Mouse (Mus musculus) midbrain, embryonic 14.5 days (tissue): Measurements from ENCODE around the gene Ube4a. TPM values are rescaled to one million over a fixed set of nuclear protein-coding genes. Genes with fewer than 3 reads are reported as not detected.

Experiments used
- ATAC-seq: fragments of 200-750 bp; cut with Nextera tagmentation; 2 replicates; pipeline ENCODE4 v1.8.0; 2017; ENCODE audit warnings: moderate number of reproducible peaks, moderate library complexity; ENCODE audit not compliant: low FRiP score, low TSS enrichment
- DNase-seq: peaks from one replicate; pipeline ENCODE4 v3.0.0-alpha.2; 2015
- H3K27ac ChIP-seq: fragments of 300-500 bp; sonication (generic); replicated peaks from 2 replicates; pipeline ENCODE4 v1.5.1; 2014; ENCODE audit warnings: mild to moderate bottlenecking, low read depth, low read length, moderate library complexity
- H3K27me3 ChIP-seq: fragments of 300-500 bp; sonication (generic); 2 replicates; pipeline ENCODE4 v1.6.1; 2014; ENCODE audit warnings: low read length, control low read depth, mixed read lengths; ENCODE audit not compliant: control insufficient read depth, insufficient read depth
- H3K36me3 ChIP-seq: fragments of 300-500 bp; sonication (generic); 2 replicates; pipeline ENCODE4 v1.6.1; 2014; ENCODE audit warnings: low read length, control low read depth; ENCODE audit not compliant: control insufficient read depth, insufficient read depth
- H3K4me1 ChIP-seq: fragments of 300-500 bp; sonication (generic); 2 replicates; pipeline ENCODE4 v1.6.1; 2014; ENCODE audit warnings: mild to moderate bottlenecking, antibody characterized with exemption, low read length, control low read depth; ENCODE audit not compliant: control insufficient read depth, insufficient read depth
- H3K4me2 ChIP-seq: fragments of 300-500 bp; sonication (generic); 2 replicates; pipeline ENCODE4 v1.6.1; 2014; ENCODE audit warnings: mild to moderate bottlenecking, low read length, moderate library complexity
- H3K4me3 ChIP-seq: fragments of 300-500 bp; sonication (generic); replicated peaks from 2 replicates; pipeline ENCODE4 v1.5.1; 2014; ENCODE audit warnings: low read depth, low read length
- H3K9ac ChIP-seq: fragments of 300-500 bp; sonication (generic); replicated peaks from 2 replicates; pipeline ENCODE4 v1.6.1; 2014; ENCODE audit warnings: mild to moderate bottlenecking, low read length, moderate library complexity
- H3K9me3 ChIP-seq: fragments of 300-500 bp; sonication (generic); 2 replicates; pipeline ENCODE4 v1.6.1; 2016; ENCODE audit warnings: low read length, control low read depth, mixed read lengths; ENCODE audit not compliant: control insufficient read depth
- WGBS: fragments of 180-500 bp; shearing (Covaris S2); extraction: QIAGEN DNeasy Blood & Tissue Kit; methylation state at CpG from one replicate; pipeline ENCODE4 v1.1.7; 2014; 5-methylcytosine and 5-hydroxymethylcytosine counted together
- polyA plus RNA-seq: library from polyadenylated mRNA; unstranded; fragments of >200 nt; fragmentation: Nextera tagmentation; extraction: Ambion mirVana; gene quantifications from 2 replicates; pipeline ENCODE4 v1.2.1, GENCODE M21; 2014

The Ube4a gene
- polyA plus RNA-seq, 1 experiment from 2014 or later, result 59.0 TPM

DNA sequence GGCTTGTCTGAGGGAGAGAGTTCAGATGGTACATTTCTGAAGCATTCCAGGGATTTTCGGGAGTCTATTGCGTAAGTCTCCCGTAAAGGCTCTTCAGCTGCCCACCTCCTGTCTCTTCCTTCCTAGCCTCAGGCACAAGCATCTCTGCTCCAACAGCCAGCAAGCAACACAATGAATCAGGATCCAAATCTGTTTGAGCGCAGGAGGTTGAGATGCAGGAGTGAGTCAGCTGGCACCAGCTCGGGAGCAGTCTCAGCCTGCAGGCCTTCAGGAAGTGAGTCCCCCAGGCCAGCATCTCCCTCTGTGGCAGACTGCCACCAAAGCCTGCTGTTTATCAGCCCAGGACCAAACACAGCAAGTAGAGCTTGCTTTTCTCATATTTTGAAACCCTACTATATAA lies 60.4 kb downstream of the Ube4a start:
- Histone ChIP-seq H3K4me2 (no peak overlapping the region), H3K4me1 (no peaks in the 10 kb centered on the region), H3K4me3 (no peak overlapping the region), H3K9me3 (no peaks in the 10 kb centered on the region), H3K36me3 (no peaks in the 10 kb centered on the region), H3K27ac (no peak overlapping the region), H3K27me3 (no peaks in the 10 kb centered on the region), H3K9ac (no peak overlapping the region)
- DNase-seq, result peak; percentile 3
- no peak for ATAC-seq
- WGBS, result 76% methylated on average over 5 of the region's 5 CpGs

DNA sequence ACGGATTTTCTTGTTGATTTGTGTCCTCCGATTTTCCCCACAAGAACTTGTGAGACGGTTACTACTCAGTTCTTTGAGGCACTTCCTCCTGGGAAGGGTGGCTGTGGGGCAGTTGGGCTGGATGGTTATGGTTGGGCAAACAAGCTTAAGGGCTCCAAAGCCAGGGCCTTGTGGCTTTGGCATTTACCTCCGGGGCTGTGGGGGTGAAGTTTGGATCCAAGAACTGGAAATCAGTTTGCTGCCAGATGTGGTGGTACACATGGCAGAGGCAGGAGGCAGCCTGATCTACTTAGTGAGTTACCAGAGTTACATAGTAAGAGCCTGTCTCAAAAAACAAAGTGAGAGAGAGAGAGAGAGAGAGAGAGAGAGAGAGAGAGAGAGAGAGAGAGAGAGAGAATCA lies 61.5 kb downstream of the Ube4a start:
- no peak for DNase-seq
- no peak for ATAC-seq
- Histone ChIP-seq H3K27me3 (no peaks in the 10 kb centered on the region), H3K9ac (no peak overlapping the region), H3K4me2 (no peak overlapping the region), H3K9me3 (no peaks in the 10 kb centered on the region), H3K27ac (no peak overlapping the region), H3K4me1 (no peaks in the 10 kb centered on the region), H3K36me3 (no peaks in the 10 kb centered on the region), H3K4me3 (no peak overlapping the region)
- 86% methylated on average over 4 of the region's 4 CpGs for WGBS

DNA sequence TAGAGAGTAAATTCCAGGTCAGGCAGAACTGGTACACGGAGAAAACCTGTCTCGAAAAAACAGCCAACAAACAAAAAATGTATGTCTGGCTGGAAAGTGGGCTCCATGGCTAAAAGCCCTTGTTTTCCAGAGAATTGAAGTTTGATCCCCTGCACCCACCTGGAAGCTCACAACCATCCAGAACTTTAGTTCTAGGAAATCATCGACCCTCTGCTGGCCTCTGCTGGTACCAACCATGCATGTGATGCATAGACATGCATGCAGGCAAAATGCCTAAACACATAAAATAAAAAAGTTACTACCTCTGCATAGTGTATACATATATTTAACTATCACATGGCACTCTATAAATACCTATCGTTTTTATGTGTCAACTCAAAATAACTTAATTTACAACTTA lies 65.0 kb downstream of the Ube4a start:
- DNase-seq (peak; percentile 19), ATAC-seq (no peak)
- no peak overlapping the region for H3K4me3 ChIP-seq
- 72% methylated on average over 4 of the region's 4 CpGs for WGBS
- no peak overlapping the region for H3K4me2 ChIP-seq
- H3K36me3 ChIP-seq, result no peaks in the 10 kb centered on the region
- H3K9ac ChIP-seq, result no peak overlapping the region
- no peaks in the 10 kb centered on the region for H3K27me3 ChIP-seq
- no peaks in the 10 kb centered on the region for H3K9me3 ChIP-seq
- H3K4me1 ChIP-seq, result no peaks in the 10 kb centered on the region
- no peak overlapping the region for H3K27ac ChIP-seq

DNA sequence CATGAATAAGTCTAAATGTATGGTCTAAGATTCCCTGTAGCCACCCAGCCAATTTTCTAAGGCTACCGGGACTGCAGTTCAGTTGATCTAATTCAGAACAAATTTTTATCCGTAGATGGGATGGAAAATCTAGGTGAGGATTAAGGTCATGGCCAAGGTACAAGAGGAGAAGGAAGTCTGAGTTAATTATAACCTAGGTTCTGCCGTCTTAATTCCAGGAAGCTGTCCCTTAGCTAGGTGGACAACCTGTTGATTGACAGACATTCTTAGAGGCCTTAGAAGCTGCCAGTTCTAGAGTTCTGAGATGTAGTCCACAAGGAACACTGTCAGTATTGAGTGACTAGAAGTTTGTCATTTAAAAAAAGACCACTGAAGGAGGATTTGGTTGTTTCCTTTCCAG lies 65.7 kb downstream of the Ube4a start:
- WGBS, result 91% methylated on average over 3 of the region's 3 CpGs
- Histone ChIP-seq H3K36me3 (no peaks in the 10 kb centered on the region), H3K4me3 (no peak overlapping the region), H3K9me3 (no peaks in the 10 kb centered on the region), H3K27ac (no peak overlapping the region), H3K4me1 (no peaks in the 10 kb centered on the region), H3K4me2 (no peak overlapping the region), H3K9ac (no peak overlapping the region), H3K27me3 (no peaks in the 10 kb centered on the region)
- DNase-seq, result no peak
- ATAC-seq, result no peak

DNA sequence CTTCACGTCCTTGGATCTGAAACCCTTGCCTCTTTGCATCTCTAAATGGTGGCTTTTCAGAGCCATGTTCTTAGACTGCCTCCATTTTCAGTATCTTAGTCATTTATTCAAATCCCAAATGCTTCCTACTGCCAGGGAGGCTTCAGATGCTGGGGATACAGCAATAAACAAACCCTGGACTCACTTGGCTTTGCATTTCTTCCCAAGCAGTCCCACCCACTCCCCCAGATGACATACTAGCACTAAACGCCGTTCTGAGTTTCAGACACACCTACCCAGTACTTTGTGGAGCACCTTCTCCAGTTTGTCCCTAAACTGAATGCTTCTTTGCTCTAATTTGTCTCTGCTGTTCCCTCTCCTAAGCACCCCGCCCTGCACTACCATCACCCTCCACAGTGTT lies 68.4 kb downstream of the Ube4a start:
- Histone ChIP-seq H3K9ac (no peak overlapping the region), H3K4me1 (no peaks in the 10 kb centered on the region), H3K9me3 (no peaks in the 10 kb centered on the region), H3K27me3 (no peaks in the 10 kb centered on the region), H3K4me3 (no peak overlapping the region), H3K36me3 (no peaks in the 10 kb centered on the region), H3K27ac (no peak overlapping the region), H3K4me2 (no peak overlapping the region)
- ATAC-seq, result no peak
- DNase-seq, result no peak
- 64% methylated on average over 4 of the region's 4 CpGs for WGBS

DNA sequence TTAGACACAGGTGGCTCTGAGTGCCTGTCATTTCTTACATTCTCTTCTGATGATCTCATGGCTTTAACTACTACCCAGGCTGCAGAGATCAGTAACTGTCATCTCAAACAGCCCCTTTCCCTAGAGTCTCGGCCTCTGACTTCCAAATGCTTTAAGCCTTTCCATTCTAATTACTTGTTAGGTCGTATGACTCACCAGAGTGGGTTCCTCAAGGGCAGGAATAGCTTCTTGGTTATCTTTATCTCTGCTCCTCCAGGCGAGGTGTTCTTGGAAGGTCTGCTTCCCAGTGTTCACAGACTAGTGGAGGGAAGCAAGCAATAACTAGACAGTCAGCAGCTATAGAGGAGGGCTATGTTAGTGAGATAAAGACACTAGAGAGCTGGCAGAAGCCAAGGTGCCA lies 72.7 kb downstream of the Ube4a start:
- Histone ChIP-seq H3K36me3 (no peaks in the 10 kb centered on the region), H3K4me2 (no peak overlapping the region), H3K27me3 (no peaks in the 10 kb centered on the region), H3K9ac (no peak overlapping the region), H3K4me1 (no peaks in the 10 kb centered on the region), H3K27ac (no peak overlapping the region), H3K9me3 (no peaks in the 10 kb centered on the region), H3K4me3 (no peak overlapping the region)
- ATAC-seq (no peak), DNase-seq (no peak)
- WGBS, result 70% methylated on average over 3 of the region's 3 CpGs

DNA sequence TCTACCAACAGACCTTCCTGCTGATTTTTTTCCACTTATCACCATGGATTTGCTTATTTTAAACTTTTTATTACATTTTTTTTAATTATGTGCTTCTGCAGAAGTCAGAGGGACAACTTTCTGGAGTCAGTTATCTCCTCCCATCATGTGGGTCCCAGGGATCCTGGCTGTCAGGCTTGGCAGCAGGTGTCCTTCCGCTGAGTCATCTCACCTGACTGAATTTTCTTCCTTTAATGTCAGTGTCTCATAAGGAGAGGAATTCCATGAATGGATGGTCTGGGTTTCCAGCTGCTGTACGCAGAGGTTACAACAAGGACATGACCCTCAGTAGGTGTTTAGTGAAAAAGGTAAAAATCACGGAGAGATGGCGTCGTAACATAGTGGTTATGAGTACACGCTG lies 74.2 kb downstream of the Ube4a start:
- H3K36me3 ChIP-seq, result no peaks in the 10 kb centered on the region
- H3K27ac ChIP-seq, result no peak overlapping the region
- ATAC-seq (no peak), DNase-seq (no peak)
- WGBS, result 89% methylated on average over 6 of the region's 6 CpGs
- H3K9me3 ChIP-seq, result no peaks in the 10 kb centered on the region
- H3K4me2 ChIP-seq, result no peak overlapping the region
- H3K27me3 ChIP-seq, result no peaks in the 10 kb centered on the region
- H3K9ac ChIP-seq, result no peak overlapping the region
- H3K4me1 ChIP-seq, result no peaks in the 10 kb centered on the region
- no peak overlapping the region for H3K4me3 ChIP-seq

DNA sequence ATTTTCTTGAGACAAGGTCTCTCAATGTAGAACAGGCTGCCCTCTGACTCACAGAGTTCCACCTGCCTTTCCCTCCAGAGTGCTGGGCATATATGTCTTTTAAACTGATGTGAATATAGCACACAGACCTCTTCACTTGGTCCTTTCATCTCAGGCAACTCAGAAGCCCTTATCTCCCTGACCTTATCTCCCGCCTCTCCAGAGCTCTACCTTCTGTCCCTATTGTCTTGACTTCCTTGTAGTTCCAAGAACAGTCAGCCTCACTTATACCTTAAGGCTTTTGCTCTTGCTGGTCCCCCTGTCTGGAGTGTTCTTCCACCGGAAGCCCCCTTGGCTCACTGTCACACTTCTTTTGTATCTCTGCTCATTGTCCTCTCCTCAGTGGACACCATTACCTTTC lies 75.3 kb downstream of the Ube4a start:
- Histone ChIP-seq H3K4me1 (no peaks in the 10 kb centered on the region), H3K27ac (no peak overlapping the region), H3K4me2 (no peak overlapping the region), H3K27me3 (no peaks in the 10 kb centered on the region), H3K36me3 (no peaks in the 10 kb centered on the region), H3K4me3 (no peak overlapping the region), H3K9me3 (no peaks in the 10 kb centered on the region), H3K9ac (no peak overlapping the region)
- DNase-seq (no peak), ATAC-seq (no peak)
- 57% methylated on average over 2 of the region's 2 CpGs for WGBS

DNA sequence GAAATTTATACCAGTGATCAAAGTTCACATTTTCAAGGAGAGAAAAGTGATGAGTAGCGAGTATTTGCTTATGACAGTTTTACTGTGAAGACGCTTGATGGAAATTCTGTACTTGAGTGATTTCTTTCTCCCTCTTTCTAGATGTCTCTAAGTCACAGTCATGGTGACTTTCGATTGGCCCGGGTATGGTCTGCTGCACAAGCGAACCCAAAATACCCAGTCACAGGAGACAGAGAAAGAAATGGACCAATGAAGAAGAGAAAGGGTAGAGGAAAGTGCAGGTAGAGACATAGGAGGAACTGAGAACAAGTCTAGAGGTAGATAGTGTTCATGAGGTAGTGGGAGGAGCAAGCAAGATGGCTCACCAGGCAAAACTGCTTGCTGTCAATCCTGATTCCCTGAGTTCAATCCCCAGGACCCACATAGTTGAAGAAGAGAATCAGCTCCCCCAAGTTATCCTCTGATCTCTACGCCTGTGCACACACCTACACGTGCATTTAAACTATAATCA lies 77.2 kb downstream of the Ube4a start:
- 81% methylated on average over 7 of the region's 7 CpGs for WGBS
- Histone ChIP-seq H3K27ac (no peak overlapping the region), H3K4me3 (no peak overlapping the region), H3K4me2 (no peak overlapping the region), H3K36me3 (no peaks in the 10 kb centered on the region), H3K4me1 (0 out of 2 replicates have a peak, but pooled peaks cover 3% of the 10 kb centered on the region), H3K27me3 (no peaks in the 10 kb centered on the region), H3K9ac (no peak overlapping the region), H3K9me3 (no peaks in the 10 kb centered on the region)
- ATAC-seq (no peak), DNase-seq (no peak)
